Mouse (Mus musculus): ENCODE measurements at regions not wholly inside any gene's neighbourhood (a gene's known extent, or its start where the extent isn't known, plus 50 kb on each side); places are given as distances from the start of the nearest gene placed in this dataset.

GRCm38 (mm10) chr5:62545785-62546184 is 220.2 kb downstream of the Arap2 start:
- Histone ChIP-seq H3K27ac (replicated peaks; ENCODE audit: low read depth, low read length) (no peak overlapping the region), H3K36me3 (ENCODE audit: control insufficient read depth, insufficient read depth, low read length) (no peaks in the 10 kb centered on the region), H3K4me2 (ENCODE audit: low read depth, severe bottlenecking) (no peak overlapping the region), H3K4me1 (ENCODE audit: control insufficient read depth, insufficient read depth, low read length) (no peaks in the 10 kb centered on the region), H3K27me3 (ENCODE audit: control insufficient read depth, insufficient read depth, low read length) (no peaks in the 10 kb centered on the region), H3K4me3 (ENCODE audit: low read depth, low read length) (no peak overlapping the region), H3K9ac (ENCODE audit: low read length) (no peak overlapping the region), H3K9me3 (ENCODE audit: control insufficient read depth, low read length) (no peaks in the 10 kb centered on the region)
- ATAC-seq (ENCODE audit: insufficient number of reproducible peaks, low FRiP score, low TSS enrichment, low read depth): no peak
- no peak for DNase-seq (ENCODE audit: low spot score)

- 89% methylated on average over 2 of the region's 2 CpGs for WGBS
- no peaks in the 10 kb centered on the region for H3K36me3 ChIP-seq (ENCODE audit: control insufficient read depth, insufficient read depth, low read length)
These were observed 226.7 kb downstream of the Arap2 start for GRCm38 (mm10) chr5:62539304-62539703.

GRCm38 (mm10) chr5:62511827-62512226 is 254.1 kb downstream of the Arap2 start:
- no peak overlapping the region for H3K4me3 ChIP-seq (ENCODE audit: low read depth, low read length)
- H3K27ac ChIP-seq (replicated peaks; ENCODE audit: low read depth, low read length): no peak overlapping the region
- 79% methylated on average over 1 of the region's 1 CpGs for WGBS

More at GRCm38 (mm10) chr5:62539304-62539703, 226.7 kb downstream of the Arap2 start:
- Histone ChIP-seq H3K27ac (replicated peaks; ENCODE audit: low read depth, low read length) (no peak overlapping the region), H3K27me3 (ENCODE audit: control insufficient read depth, insufficient read depth, low read length) (no peaks in the 10 kb centered on the region), H3K9ac (ENCODE audit: low read length) (no peak overlapping the region), H3K4me3 (ENCODE audit: low read depth, low read length) (no peak overlapping the region), H3K4me1 (ENCODE audit: control insufficient read depth, insufficient read depth, low read length) (no peaks in the 10 kb centered on the region), H3K4me2 (ENCODE audit: low read depth, severe bottlenecking) (no peak overlapping the region), H3K9me3 (ENCODE audit: control insufficient read depth, low read length) (no peaks in the 10 kb centered on the region)
- DNase-seq (ENCODE audit: low spot score) (no peak), ATAC-seq (ENCODE audit: insufficient number of reproducible peaks, low FRiP score, low TSS enrichment, low read depth) (no peak)

GRCm38 (mm10) chr5:62483521-62483920 is 282.4 kb downstream of the Arap2 start:
- no peak for ATAC-seq (ENCODE audit: insufficient number of reproducible peaks, low FRiP score, low TSS enrichment, low read depth)
- H3K27ac ChIP-seq (replicated peaks; ENCODE audit: low read depth, low read length): no peak overlapping the region
- H3K9me3 ChIP-seq (ENCODE audit: control insufficient read depth, low read length): no peaks in the 10 kb centered on the region
- DNase-seq (ENCODE audit: low spot score): peak; percentile 77
- no peak overlapping the region for H3K4me3 ChIP-seq (ENCODE audit: low read depth, low read length)
- WGBS: 34% methylated on average over 5 of the region's 5 CpGs
- no peaks in the 10 kb centered on the region for H3K4me1 ChIP-seq (ENCODE audit: control insufficient read depth, insufficient read depth, low read length)
- H3K4me2 ChIP-seq (ENCODE audit: low read depth, severe bottlenecking): no peak overlapping the region
- H3K27me3 ChIP-seq (ENCODE audit: control insufficient read depth, insufficient read depth, low read length): no peaks in the 10 kb centered on the region
- H3K9ac ChIP-seq (ENCODE audit: low read length): no peak overlapping the region
- no peaks in the 10 kb centered on the region for H3K36me3 ChIP-seq (ENCODE audit: control insufficient read depth, insufficient read depth, low read length)

More at GRCm38 (mm10) chr5:62511827-62512226, 254.1 kb downstream of the Arap2 start:
- Histone ChIP-seq H3K4me2 (ENCODE audit: low read depth, severe bottlenecking) (no peak overlapping the region), H3K9me3 (ENCODE audit: control insufficient read depth, low read length) (no peaks in the 10 kb centered on the region), H3K36me3 (ENCODE audit: control insufficient read depth, insufficient read depth, low read length) (no peaks in the 10 kb centered on the region), H3K4me1 (ENCODE audit: control insufficient read depth, insufficient read depth, low read length) (no peaks in the 10 kb centered on the region), H3K9ac (ENCODE audit: low read length) (no peak overlapping the region), H3K27me3 (ENCODE audit: control insufficient read depth, insufficient read depth, low read length) (no peaks in the 10 kb centered on the region)
- no peak for DNase-seq (ENCODE audit: low spot score)
- ATAC-seq (ENCODE audit: insufficient number of reproducible peaks, low FRiP score, low TSS enrichment, low read depth): no peak

- DNase-seq (ENCODE audit: low spot score) (no peak), ATAC-seq (ENCODE audit: insufficient number of reproducible peaks, low FRiP score, low TSS enrichment, low read depth) (no peak)
- 28% methylated on average over 1 of the region's 1 CpGs for WGBS
- Histone ChIP-seq H3K4me2 (ENCODE audit: low read depth, severe bottlenecking) (no peak overlapping the region), H3K4me1 (ENCODE audit: control insufficient read depth, insufficient read depth, low read length) (no peaks in the 10 kb centered on the region), H3K36me3 (ENCODE audit: control insufficient read depth, insufficient read depth, low read length) (no peaks in the 10 kb centered on the region), H3K9ac (ENCODE audit: low read length) (no peak overlapping the region), H3K9me3 (ENCODE audit: control insufficient read depth, low read length) (no peaks in the 10 kb centered on the region), H3K27me3 (ENCODE audit: control insufficient read depth, insufficient read depth, low read length) (no peaks in the 10 kb centered on the region), H3K27ac (replicated peaks; ENCODE audit: low read depth, low read length) (no peak overlapping the region), H3K4me3 (ENCODE audit: low read depth, low read length) (no peak overlapping the region)
These were observed 285.0 kb downstream of the Arap2 start for GRCm38 (mm10) chr5:62480967-62481366.

- H3K36me3 ChIP-seq (ENCODE audit: control insufficient read depth, insufficient read depth, low read length): no peaks in the 10 kb centered on the region
- no peaks in the 10 kb centered on the region for H3K27me3 ChIP-seq (ENCODE audit: control insufficient read depth, insufficient read depth, low read length)
- DNase-seq (ENCODE audit: low spot score) (no peak), ATAC-seq (ENCODE audit: insufficient number of reproducible peaks, low FRiP score, low TSS enrichment, low read depth) (no peak)
- no peak overlapping the region for H3K4me3 ChIP-seq (ENCODE audit: low read depth, low read length)
- 86% methylated on average over 3 of the region's 3 CpGs for WGBS
- no peak overlapping the region for H3K4me2 ChIP-seq (ENCODE audit: low read depth, severe bottlenecking)
- H3K27ac ChIP-seq (replicated peaks; ENCODE audit: low read depth, low read length): no peak overlapping the region
- no peaks in the 10 kb centered on the region for H3K9me3 ChIP-seq (ENCODE audit: control insufficient read depth, low read length)
- no peak overlapping the region for H3K9ac ChIP-seq (ENCODE audit: low read length)
- H3K4me1 ChIP-seq (ENCODE audit: control insufficient read depth, insufficient read depth, low read length): no peaks in the 10 kb centered on the region
These were observed 292.5 kb downstream of the Arap2 start for GRCm38 (mm10) chr5:62473412-62473811.

GRCm38 (mm10) chr5:62466802-62467201 is 299.2 kb downstream of the Arap2 start:
- DNase-seq (ENCODE audit: low spot score): no peak
- Histone ChIP-seq H3K9me3 (ENCODE audit: control insufficient read depth, low read length) (no peaks in the 10 kb centered on the region), H3K4me1 (ENCODE audit: control insufficient read depth, insufficient read depth, low read length) (no peaks in the 10 kb centered on the region), H3K36me3 (ENCODE audit: control insufficient read depth, insufficient read depth, low read length) (no peaks in the 10 kb centered on the region), H3K4me3 (ENCODE audit: low read depth, low read length) (no peak overlapping the region), H3K9ac (ENCODE audit: low read length) (no peak overlapping the region), H3K27ac (replicated peaks; ENCODE audit: low read depth, low read length) (no peak overlapping the region), H3K27me3 (ENCODE audit: control insufficient read depth, insufficient read depth, low read length) (no peaks in the 10 kb centered on the region), H3K4me2 (ENCODE audit: low read depth, severe bottlenecking) (no peak overlapping the region)
- WGBS: 88% methylated on average over 1 of the region's 1 CpGs
- no peak for ATAC-seq (ENCODE audit: insufficient number of reproducible peaks, low FRiP score, low TSS enrichment, low read depth)

- H3K4me1 ChIP-seq (ENCODE audit: control insufficient read depth, insufficient read depth, low read length): no peaks in the 10 kb centered on the region
- no peak overlapping the region for H3K27ac ChIP-seq (replicated peaks; ENCODE audit: low read depth, low read length)
- 75% methylated on average over 2 of the region's 2 CpGs for WGBS
- no peak overlapping the region for H3K4me2 ChIP-seq (ENCODE audit: low read depth, severe bottlenecking)
- no peak overlapping the region for H3K4me3 ChIP-seq (ENCODE audit: low read depth, low read length)
- no peaks in the 10 kb centered on the region for H3K27me3 ChIP-seq (ENCODE audit: control insufficient read depth, insufficient read depth, low read length)
- DNase-seq (ENCODE audit: low spot score) (no peak), ATAC-seq (ENCODE audit: insufficient number of reproducible peaks, low FRiP score, low TSS enrichment, low read depth) (no peak)
- H3K36me3 ChIP-seq (ENCODE audit: control insufficient read depth, insufficient read depth, low read length): no peaks in the 10 kb centered on the region
- H3K9me3 ChIP-seq (ENCODE audit: control insufficient read depth, low read length): no peaks in the 10 kb centered on the region
- no peak overlapping the region for H3K9ac ChIP-seq (ENCODE audit: low read length)
These were observed 303.4 kb downstream of the Arap2 start for GRCm38 (mm10) chr5:62462574-62462973.

All from limb, embryonic 11.5 days (tissue).